Mouse (Mus musculus) small intestine, adult 10 weeks (tissue): ENCODE measurements around the gene Snrnp25. TPM values are rescaled to one million over a fixed set of nuclear protein-coding genes. Genes with fewer than 3 reads are reported as not detected.

Experiments used
- polyA plus RNA-seq: library from polyadenylated mRNA; stranded (reverse); fragments of 350-450 nt; fragmentation: Illumina TruSeq; extraction: RNeasy Lipid Tissue Mini Kit (QIAGEN cat#74804); gene quantifications from one replicate; pipeline ENCODE4 v1.2.3, GENCODE M21; 2014; ENCODE audit warnings: low replicate concordance

Gene Snrnp25
- 1.9 TPM for polyA plus RNA-seq

GRCm38 (mm10) chr11:32205058-32205873, at the start of gene Snrnp25:
TSS of gene Snrnp25 (plus strand) at chr11:32205415.

DNA sequence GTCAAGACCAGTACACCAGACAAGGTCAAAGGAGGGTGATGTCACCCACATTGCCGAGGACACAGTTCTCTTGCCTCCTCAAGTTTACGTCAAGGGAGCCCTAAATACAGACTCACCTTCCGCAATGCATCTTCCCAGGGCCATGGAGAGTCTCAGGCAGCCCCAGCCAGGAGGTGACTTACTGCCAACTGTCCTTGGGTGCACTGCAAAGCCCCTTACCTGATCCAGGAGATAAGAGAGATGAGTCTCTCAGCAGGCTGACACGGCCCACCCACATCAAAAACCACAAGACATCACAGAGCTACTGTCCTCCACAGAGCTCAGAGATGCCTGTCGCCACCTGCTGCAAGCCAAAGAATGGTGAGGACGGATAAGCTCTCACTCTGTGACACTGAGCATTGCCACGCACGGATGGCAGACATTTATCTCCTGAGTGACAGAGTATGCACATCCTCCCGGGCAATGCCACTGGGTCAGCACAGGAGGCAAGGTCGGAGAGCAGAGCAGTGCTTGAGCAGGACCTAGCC, 5.1 kb upstream of the Snrnp25 start, which contains the start of gene Il9r:
TSS of gene Il9r (minus strand) at position 205 of the 527 bp plus-strand sequence.

DNA sequence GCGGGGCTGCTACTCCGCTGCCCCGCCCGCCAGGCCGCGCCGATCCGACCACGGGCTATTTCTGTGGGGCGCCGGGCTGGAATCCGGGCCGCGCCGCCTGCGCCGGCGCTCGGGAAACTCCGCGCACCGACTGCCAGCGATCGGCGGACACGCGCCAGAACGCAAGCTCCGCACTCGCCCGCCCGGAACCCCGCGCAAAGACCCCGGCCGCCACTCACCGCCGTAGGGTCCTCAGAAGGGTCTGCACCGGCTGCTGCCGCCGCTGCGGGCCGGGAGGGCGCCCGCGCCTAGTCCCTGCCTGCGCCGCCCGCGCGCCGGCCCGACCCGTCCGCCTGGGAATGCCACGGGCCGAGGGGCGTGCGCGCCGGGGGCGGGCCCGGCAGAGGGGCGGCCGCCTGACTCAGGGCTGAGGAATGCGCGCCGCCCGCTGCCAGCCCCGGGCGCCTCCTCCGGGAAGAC, 16.8 kb downstream of the Snrnp25 start, which contains the start of gene Rhbdf1:
TSS of gene Rhbdf1 (minus strand) at position 350 of the 459 bp plus-strand sequence.

GRCm38 (mm10) chr11:32226124-32226871, 21.1 kb downstream of the Snrnp25 start, which contains the start of gene Mpg:
TSS of gene Mpg (plus strand) at chr11:32226505.

Other genes starting within 250 kb of the Snrnp25 start
- gene 4930524B15Rik, start 239.8 kb upstream of the Snrnp25 start, polyA plus RNA-seq: not detected
- 3.9 TPM for gene Nsg2, start 205.0 kb upstream of the Snrnp25 start, polyA plus RNA-seq
- 0.22 TPM for gene Il9r, start 5.1 kb upstream of the Snrnp25 start, polyA plus RNA-seq
- not detected for gene Rhbdf1, start 16.9 kb downstream of the Snrnp25 start, polyA plus RNA-seq
- 2.7 TPM for gene Mpg, start 21.1 kb downstream of the Snrnp25 start, polyA plus RNA-seq
- 1.3 TPM for gene Nprl3, start 62.3 kb downstream of the Snrnp25 start, polyA plus RNA-seq
- gene Hba-x, start 71.0 kb downstream of the Snrnp25 start, polyA plus RNA-seq: not detected
- gene Hba-a1, start 78.1 kb downstream of the Snrnp25 start, polyA plus RNA-seq: not detected
- not detected for gene Hbq1b, start 81.5 kb downstream of the Snrnp25 start, polyA plus RNA-seq
- 1.7 TPM for gene Hba-a2, start 91.1 kb downstream of the Snrnp25 start, polyA plus RNA-seq
- not detected for gene Hbq1a, start 94.7 kb downstream of the Snrnp25 start, polyA plus RNA-seq
- 0.30 TPM for gene Sh3pxd2b, start 142.4 kb downstream of the Snrnp25 start, polyA plus RNA-seq
- gene Ubtd2, start 250.0 kb downstream of the Snrnp25 start, polyA plus RNA-seq: 0.59 TPM